Mouse (Mus musculus) brown adipose tissue, adult 24 weeks (tissue): ENCODE data around the gene Uqcc2. TPM values are rescaled to one million over a fixed set of nuclear protein-coding genes. Genes with fewer than 3 reads are reported as not detected.

Experiments used
- H3K27ac ChIP-seq: fragments of 200-500 bp; replicated peaks from 2 replicates; pipeline ENCODE4 v1.5.1; 2012; ENCODE audit warnings: low read depth, mild to moderate bottlenecking, low read length
- H3K4me1 ChIP-seq: fragments of 200-500 bp; 2 replicates; pipeline ENCODE4 v1.6.1; 2012; ENCODE audit warnings: low read length, mixed read lengths; ENCODE audit not compliant: control insufficient read depth, insufficient read depth, insufficient read length
- H3K4me3 ChIP-seq: fragments of 200-500 bp; 2 replicates; pipeline ENCODE4 v1.5.1; 2012; ENCODE audit warnings: low read depth, mild to moderate bottlenecking, low read length, moderate library complexity; ENCODE audit not compliant: insufficient read depth
- polyA plus RNA-seq: library from polyadenylated mRNA; stranded (reverse); fragments of >200 nt; gene quantifications from 2 replicates; pipeline ENCODE4 v1.2.4, GENCODE M21; 2012; ENCODE audit not compliant: missing spikeins, insufficient read depth, insufficient read length

Uqcc2 gene
- polyA plus RNA-seq, 1 experiment: 350 TPM

DNA sequence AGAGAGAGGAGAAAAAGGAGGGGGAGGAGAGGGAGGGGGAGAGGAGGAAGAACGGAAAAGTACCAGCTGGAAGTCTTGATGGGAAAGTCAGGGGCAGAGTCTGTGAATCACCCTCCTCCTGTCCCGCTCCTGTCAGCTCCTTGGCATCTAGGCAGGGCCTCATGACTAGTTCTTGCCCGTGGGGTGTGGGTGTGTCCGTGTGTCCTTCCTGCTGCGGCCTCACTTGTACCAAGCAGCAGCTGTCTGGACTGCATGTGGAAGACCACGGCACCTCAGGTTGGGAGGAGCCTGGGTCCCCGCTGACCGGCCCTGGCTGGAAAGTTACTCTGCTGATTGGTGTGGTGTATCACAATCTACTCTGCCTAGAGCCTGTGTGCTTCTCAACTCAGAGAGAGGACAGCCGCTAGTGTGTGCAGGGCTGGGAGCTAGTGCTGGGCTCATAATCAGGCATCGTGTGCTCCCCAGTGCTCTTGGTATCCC is 8.3 kb upstream of the Uqcc2 start:
- H3K4me1 ChIP-seq: 0 out of 2 replicates have a peak, but pooled peaks cover 2% of the 10 kb centered on the region
- H3K27ac ChIP-seq: no peak overlapping the region
- H3K4me3 ChIP-seq: no peak overlapping the region

DNA sequence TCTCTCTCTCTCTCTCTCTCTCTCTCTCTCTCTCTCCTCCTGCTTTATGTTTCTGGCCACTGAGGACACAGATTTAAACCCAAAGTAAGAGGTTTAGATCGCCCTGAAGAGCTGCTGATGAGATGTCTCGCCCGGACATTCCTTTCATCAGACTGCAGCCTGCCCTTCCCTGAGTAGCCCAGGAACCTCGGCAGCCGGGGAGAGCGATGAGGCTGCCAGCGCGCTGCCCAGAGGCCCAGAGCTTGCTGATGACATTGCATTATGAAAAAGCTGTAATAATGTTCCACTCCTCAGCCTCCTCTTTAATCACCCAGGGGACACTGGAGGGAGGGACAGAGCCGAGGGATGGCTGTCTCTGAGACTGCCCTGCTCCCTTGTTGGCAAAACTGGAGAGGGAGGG is 6.5 kb upstream of the Uqcc2 start:
- Histone ChIP-seq H3K27ac (no peak overlapping the region; the same call in 1 of the 2 replicates), H3K4me3 (no peak overlapping the region), H3K4me1 (0 out of 2 replicates have a peak, but pooled peaks cover 5% of the 10 kb centered on the region)

DNA sequence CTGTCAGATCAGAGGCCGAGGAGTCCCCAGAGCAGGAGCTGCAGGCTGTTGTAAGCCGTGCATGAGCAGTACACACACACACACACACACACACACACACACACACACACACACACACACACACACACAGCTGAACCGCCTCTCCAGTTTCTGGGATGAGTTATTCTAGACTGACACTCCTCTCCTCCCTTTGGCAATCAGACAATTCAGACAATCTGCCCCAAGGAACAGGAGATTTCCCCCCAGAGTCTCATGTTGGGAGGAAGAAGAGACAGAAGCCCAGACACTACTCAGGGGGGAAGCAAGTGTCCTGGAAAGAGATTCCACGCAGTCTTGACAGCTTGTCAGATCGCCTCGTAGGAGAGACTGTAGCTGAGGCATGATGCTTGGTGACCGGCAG is 5.6 kb upstream of the Uqcc2 start:
- H3K4me1 ChIP-seq: 0 out of 2 replicates have a peak, but pooled peaks cover 5% of the 10 kb centered on the region
- H3K27ac ChIP-seq: no peak overlapping the region
- no peak overlapping the region for H3K4me3 ChIP-seq

DNA sequence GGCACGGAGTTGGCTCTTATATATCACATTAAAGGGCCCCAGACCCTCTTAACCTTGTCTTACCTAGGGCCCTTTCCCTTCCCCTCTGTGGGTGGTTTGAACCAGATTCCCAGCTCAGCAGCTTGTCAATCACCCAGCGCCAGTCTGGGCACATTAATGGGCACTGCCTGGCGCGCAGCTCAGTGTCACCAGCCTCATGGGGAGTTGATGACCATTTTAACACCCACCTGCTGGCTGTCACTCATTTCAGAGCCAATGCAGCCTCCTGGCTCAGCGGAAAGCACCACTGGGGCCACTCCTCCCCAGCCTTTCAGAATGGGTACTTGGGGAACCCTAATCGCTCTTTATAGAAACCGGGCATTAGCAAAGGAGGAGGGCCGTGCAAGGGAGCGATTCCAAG is 4.7 kb upstream of the Uqcc2 start:
- Histone ChIP-seq H3K27ac (no peak overlapping the region), H3K4me1 (peaks cover 5% of the 10 kb centered on the region), H3K4me3 (no peak overlapping the region)

DNA sequence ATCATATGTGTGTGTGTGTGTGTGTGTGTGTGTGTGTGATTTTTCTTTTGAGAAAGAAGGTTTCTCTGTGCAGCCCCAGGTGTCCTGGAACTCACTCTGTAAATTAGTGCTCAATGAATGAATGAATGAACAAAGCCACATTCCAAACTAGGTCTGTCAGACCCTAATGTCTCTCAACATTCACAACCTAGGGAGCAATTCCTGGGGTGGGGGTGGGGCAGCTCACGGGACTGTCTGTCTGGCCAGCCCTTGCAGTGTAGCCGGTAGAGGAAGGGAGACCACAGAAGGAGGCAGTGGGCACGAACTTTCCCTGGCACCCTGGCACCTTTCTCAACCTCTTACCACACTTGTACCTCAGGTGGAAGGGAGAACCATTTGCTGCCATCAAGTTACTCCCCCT is 999 bp upstream of the Uqcc2 start:
- Histone ChIP-seq H3K4me3 (no peak overlapping the region), H3K27ac (no peak overlapping the region), H3K4me1 (peaks cover 16% of the 10 kb centered on the region)

DNA sequence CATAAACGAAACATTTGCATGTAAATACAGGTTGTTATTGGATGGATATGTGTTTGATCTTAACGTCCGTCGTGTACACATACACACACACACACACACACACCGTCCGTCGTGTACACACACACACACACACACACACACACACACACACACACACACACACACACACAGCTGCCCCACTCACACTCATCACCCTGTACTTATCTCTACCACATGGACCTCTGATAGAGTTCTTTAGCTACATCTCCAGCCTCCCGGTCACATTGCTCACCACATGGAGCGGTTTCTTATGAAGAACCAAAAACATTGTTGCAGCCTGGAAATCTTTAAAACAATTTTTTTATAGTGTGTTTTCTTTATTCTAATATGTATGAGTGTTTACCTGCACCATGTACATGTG is 471 bp upstream of the Uqcc2 start:
- H3K4me3 ChIP-seq: peak overlapping the region; percentile 50
- peaks cover 16% of the 10 kb centered on the region for H3K4me1 ChIP-seq
- no peak overlapping the region for H3K27ac ChIP-seq

DNA sequence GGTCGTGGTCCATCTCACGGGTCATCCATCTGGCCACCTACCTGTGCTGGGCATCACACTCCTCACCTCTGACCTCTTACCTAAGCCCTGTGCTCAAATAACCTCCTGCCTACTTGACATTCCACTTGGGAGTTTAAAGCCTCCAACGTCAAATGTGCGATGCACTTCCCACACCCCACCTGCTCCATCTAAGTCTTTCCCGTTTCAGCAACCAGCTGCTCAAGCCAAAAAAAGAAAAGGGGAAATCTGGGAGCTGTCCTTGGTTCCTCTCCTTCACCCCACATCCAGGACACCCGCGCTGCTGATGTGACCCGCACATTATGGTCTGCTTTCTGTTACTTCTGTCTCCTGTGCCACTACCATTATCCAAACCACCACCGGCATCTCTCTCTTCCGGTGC is 1.5 kb downstream of the Uqcc2 start:
- no peak overlapping the region for H3K27ac ChIP-seq
- H3K4me3 ChIP-seq: no peak overlapping the region
- peaks cover 16% of the 10 kb centered on the region for H3K4me1 ChIP-seq

DNA sequence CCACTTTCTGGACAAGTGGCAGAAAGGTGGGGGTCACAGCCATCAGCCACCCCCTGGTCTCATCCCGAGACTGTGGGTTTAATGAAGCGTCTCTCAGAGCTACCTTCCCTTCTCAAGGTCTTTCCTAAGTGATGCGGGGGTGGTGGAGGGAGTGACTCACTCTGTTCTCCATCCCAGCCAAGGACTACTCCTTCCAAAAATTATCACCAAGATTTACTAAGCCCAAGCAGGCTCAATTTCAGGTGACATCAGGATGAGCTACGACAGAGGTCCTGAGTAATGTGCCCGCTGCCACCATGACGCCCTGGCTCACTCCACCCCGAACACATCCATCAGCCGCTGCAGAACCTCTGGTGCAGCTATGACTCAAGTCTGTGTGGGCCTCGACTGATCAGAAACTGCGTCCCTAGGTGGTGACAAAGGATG is 2.5 kb downstream of the Uqcc2 start:
- H3K4me1 ChIP-seq: peaks cover 11% of the 10 kb centered on the region
- H3K27ac ChIP-seq: no peak overlapping the region
- no peak overlapping the region for H3K4me3 ChIP-seq

DNA sequence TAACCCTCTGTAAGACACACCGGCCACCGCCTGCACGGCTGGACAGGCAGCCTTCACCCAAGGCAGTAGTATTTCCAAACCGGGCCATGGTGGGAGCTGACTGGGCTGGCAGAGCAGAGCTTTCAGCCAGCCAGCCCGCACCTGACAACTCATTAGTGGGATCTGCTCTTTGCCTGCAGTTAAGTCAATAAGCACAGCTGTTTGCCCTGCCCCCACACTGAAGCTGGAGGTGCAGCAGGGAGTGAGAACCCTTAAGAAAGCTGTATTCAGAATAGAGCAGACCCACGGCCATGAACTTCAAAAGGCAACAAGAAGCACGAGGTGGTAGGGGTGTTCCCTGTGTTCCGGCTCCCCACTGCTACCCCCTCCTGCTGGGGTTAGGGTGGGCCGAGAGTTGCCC is 3.5 kb downstream of the Uqcc2 start:
- Histone ChIP-seq H3K27ac (no peak overlapping the region), H3K4me1 (peaks cover 11% of the 10 kb centered on the region), H3K4me3 (no peak overlapping the region)

DNA sequence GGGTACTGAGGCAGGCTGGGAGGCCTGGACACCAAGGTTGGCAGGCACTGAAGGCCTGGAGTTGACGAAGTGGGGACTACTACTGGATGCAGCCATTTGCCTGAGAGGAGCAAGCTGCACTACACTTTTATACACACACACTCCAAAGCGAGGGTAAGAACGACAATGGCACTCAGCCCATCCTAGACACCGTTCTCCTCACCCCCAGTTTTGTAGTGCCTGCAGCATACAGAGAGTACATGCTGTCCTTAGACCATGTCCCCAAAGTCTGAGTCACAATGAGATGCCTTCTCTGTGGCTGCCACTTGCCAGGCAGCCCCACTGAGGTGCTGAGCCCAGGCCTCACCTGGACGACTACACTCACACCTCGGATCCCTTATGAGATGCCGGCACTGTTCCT is 3.9 kb downstream of the Uqcc2 start:
- no peak overlapping the region for H3K4me3 ChIP-seq
- no peak overlapping the region for H3K27ac ChIP-seq
- H3K4me1 ChIP-seq: peaks cover 11% of the 10 kb centered on the region

DNA sequence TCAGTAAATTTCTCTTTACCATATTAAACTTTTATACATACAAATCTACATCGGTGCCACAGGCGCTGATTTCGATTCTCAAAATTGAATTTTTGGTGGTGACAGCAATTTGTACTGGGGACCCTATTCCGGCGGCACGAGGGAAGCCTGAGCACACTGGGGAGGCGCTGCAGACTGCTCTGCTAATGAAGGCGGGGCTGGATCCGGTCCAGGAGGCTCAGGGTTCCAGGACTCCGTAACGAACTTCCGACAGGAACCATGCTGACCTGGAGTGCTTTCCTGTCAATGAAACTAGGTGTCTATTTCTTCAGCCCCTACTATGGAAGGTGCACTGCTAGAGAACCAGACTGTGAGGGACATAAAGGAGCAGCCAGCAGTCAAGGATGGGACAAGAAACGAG is 4.4 kb downstream of the Uqcc2 start:
- no peak overlapping the region for H3K27ac ChIP-seq
- no peak overlapping the region for H3K4me3 ChIP-seq
- H3K4me1 ChIP-seq: peaks cover 11% of the 10 kb centered on the region

DNA sequence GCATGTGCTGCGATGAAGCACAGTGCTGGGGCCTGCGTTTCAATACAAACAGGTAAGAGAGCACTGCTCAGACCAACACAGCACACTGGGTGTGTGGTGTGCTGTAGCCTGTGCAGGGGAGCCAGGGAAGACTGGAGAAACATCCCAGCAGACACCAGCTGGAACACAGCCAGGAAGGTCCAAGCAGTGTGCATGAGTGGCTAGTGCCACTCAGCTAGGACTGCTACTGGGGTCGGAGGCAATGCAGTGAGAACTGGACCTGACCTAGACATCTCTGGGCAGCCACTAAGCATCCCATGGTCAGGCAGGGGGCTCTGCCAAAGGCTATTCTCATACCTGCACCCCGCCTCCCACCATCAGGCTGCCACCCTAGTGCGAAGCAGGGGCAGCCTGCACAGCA is 5.5 kb downstream of the Uqcc2 start:
- Histone ChIP-seq H3K27ac (no peak overlapping the region), H3K4me1 (peaks cover 8% of the 10 kb centered on the region)

DNA sequence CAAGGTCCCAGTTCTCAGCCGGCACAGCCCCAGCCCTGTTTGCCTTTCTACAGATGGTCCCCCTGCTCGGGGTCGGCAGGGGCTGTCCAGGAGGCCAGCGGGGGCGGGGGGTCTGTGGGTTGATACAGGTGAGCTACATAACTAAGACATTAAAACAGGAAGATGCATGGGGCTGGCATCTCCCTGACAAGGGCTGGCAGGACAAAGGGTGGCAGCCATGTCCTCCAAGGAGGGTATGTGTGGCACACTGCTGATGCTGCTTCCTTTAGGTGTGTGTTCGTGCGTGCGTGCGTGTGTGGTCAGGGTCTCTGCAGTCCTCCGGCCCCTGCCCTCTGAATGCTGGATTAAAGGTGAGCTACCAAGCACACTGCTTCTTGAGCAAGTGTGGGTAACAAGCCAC is 6.7 kb downstream of the Uqcc2 start:
- no peak overlapping the region for H3K4me3 ChIP-seq
- H3K27ac ChIP-seq: no peak overlapping the region
- peaks cover under 1% of the 10 kb centered on the region for H3K4me1 ChIP-seq

More for the DNA sequence above, 5.5 kb downstream of the Uqcc2 start:
- H3K4me3 ChIP-seq: no peak overlapping the region

DNA sequence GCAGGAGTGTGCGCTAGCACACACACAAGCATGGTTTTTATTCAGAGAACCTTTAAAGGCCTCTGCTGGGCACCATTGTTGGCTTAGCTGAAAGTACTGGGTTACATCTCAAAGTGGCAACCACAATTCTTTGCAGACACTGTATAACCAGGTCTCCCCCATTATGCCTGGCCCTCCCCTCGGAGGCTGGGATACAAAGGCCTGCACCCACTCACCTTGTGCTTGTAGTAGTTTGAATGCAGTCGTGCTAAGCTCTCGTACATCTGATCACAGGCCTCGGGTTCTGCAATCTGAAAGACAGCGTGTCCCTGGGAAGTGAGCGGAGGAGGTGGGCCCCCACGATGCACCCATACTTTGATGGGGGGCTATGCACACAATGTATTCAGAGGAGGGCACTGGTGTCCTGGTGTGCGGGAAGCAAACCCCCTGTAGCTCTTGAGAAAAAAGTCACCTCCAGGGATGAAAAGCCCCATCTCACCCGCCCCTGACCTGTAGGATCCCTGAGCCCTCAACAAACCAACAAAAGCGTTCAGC is 8.0 kb downstream of the Uqcc2 start:
- Histone ChIP-seq H3K27ac (no peak overlapping the region), H3K4me1 (no peaks in the 10 kb centered on the region; the same call in 1 of the 2 replicates), H3K4me3 (no peak overlapping the region)

DNA sequence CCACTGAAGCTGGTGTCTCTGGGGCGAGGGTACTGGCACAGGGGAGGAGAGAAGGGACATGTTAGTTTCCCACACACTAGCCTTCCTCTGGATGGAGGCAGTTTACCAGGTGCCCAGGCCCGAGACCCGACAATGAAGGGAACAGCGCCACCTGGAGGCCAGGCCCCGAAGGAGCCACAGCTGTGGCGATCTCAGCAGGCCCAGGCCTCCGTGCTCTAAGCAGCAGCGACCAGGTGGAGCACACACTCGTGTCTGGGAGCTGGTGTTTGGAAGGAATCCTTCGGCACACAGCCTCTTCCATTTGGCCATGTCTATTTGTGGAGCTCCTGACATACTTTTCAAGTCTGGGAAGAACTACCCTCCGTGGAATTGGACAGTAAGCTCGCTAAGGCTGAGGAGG is 8.5 kb downstream of the Uqcc2 start:
- no peaks in the 10 kb centered on the region; the same call in 1 of the 2 replicates for H3K4me1 ChIP-seq
- no peak overlapping the region for H3K4me3 ChIP-seq
- peak overlapping the region; percentile 41; the same call in 1 of the 2 replicates for H3K27ac ChIP-seq

DNA sequence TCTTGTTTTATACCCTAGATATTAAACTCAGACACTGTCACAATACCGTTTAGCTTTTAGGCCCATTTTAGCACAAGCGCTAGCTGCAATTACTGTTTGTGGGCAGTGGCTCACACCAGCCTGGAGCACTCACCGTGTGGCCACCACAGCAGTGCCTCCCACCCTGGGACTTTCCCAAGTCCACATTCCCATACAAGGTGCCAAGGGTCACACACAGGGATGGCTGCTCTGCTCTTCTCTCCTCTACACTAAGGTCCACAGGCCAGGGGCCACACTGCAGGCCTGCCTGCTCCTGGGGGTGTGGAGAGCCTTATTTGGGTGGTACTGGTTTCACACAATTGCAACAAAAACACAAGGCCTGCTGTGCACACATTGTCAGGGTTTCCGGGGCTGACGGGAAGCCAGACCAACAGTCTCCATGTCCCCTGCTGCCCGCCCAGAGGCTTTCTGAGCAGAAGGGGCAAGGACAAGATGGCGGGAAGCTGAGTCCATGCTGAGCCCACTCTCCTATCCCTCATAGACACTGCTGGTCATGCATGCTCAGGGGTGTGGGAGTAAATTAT is 9.8 kb downstream of the Uqcc2 start:
- Histone ChIP-seq H3K4me1 (no peaks in the 10 kb centered on the region), H3K4me3 (no peak overlapping the region), H3K27ac (peak overlapping the region; percentile 55; the same call in 1 of the 2 replicates)
